Mouse (Mus musculus): ENCODE results near the gene Zfp1. TPM values are rescaled to one million over a fixed set of nuclear protein-coding genes. Genes with fewer than 3 reads are reported as not detected.

The Zfp1 gene
- total RNA-seq, 1 experiment: 18.7 TPM

- H3K36me3 ChIP-seq (ENCODE audit: control insufficient read depth, insufficient read depth, low read length, poor library complexity, severe bottlenecking): no peaks in the 10 kb centered on the region
- H3K27ac ChIP-seq (ENCODE audit: insufficient read depth, low read depth, low read length, poor library complexity, severe bottlenecking): no peak overlapping the region
- H3K4me3 ChIP-seq (ENCODE audit: insufficient read depth in 1 of 2, low read depth in 1 of 2, low read length in 2 of 2, poor library complexity in 1 of 2, severe bottlenecking in 1 of 2): no peak overlapping the region
- H3K9me3 ChIP-seq (ENCODE audit: control insufficient read depth, insufficient read depth, low read depth, low read length): no peaks in the 10 kb centered on the region
- H3K4me1 ChIP-seq (ENCODE audit: control insufficient read depth in 2 of 2, insufficient read depth in 2 of 2, low read length in 2 of 2, poor library complexity in 1 of 2): peaks cover 2 to 3% of the 10 kb centered on the region in 2 experiments; a peak in 2 of 4 replicates
- in situ Hi-C loops (cut with MboI; ENCODE audit: low sequenced_read_pairs in 2 of 2, unreplicated experiment in 2 of 2): no loop called here
- no peak for DNase-seq (ENCODE audit: low read depth, low spot score)
- H3K9ac ChIP-seq (ENCODE audit: insufficient read depth, low read depth, low read length, poor library complexity, severe bottlenecking): no peak overlapping the region
- TF ChIP-seq ZNF384 (IDR thresholded peaks at IDR 0.05; ENCODE audit: low read depth, low read length): no peak
- TF ChIP-seq CHD2 (IDR thresholded peaks at IDR 0.05; ENCODE audit: low read depth, low read length): no peak
- no peak for TF ChIP-seq MAFK (IDR thresholded peaks at IDR 0.05; ENCODE audit: insufficient read depth, low read depth, low read length)
- TF ChIP-seq ZC3H11A (IDR thresholded peaks at IDR 0.05; ENCODE audit: borderline replicate concordance, low read depth, low read length): no peak
- TF ChIP-seq HCFC1 (IDR thresholded peaks at IDR 0.05; ENCODE audit: borderline replicate concordance, insufficient read depth, low read length): no peak
Measured at GRCm38 (mm10) chr8:111695441-111695840, 52.2 kb downstream of the Zfp1 start.

DNA sequence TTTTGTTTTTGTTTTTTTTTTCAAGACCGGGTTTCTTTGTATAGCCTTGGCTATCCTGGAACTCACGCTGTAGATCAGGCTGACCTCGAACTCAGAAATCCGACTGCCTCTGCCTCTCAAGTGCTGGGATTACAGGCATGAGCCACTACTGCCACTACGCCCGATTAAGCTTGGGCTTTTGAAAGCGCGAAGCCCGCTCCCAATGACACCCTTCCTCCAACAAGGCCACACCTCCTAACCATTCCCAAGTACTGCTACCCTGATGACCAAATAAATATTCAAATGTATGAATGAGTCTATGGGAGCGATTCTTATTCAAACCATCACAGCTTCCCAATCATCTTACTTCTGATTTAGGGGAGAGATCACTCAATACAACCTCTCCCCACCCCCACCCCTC, 54.5 kb downstream of the Zfp1 start:
- no peak overlapping the region for H3K27ac ChIP-seq (ENCODE audit: insufficient read depth, low read depth, low read length, poor library complexity, severe bottlenecking)
- H3K9me3 ChIP-seq (ENCODE audit: control insufficient read depth, insufficient read depth, low read depth, low read length): no peaks in the 10 kb centered on the region
- no peak overlapping the region for H3K9ac ChIP-seq (ENCODE audit: insufficient read depth, low read depth, low read length, poor library complexity, severe bottlenecking)
- no peak for DNase-seq (ENCODE audit: low read depth, low spot score)
- TF ChIP-seq HCFC1 (IDR thresholded peaks at IDR 0.05; ENCODE audit: borderline replicate concordance, insufficient read depth, low read length) (no peak), MAFK (IDR thresholded peaks at IDR 0.05; ENCODE audit: insufficient read depth, low read depth, low read length) (no peak), ZNF384 (IDR thresholded peaks at IDR 0.05; ENCODE audit: low read depth, low read length) (no peak), CHD2 (IDR thresholded peaks at IDR 0.05; ENCODE audit: low read depth, low read length) (no peak), ZC3H11A (IDR thresholded peaks at IDR 0.05; ENCODE audit: borderline replicate concordance, low read depth, low read length) (no peak)
- H3K4me3 ChIP-seq (ENCODE audit: insufficient read depth in 1 of 2, low read depth in 1 of 2, low read length in 2 of 2, poor library complexity in 1 of 2, severe bottlenecking in 1 of 2): no peak overlapping the region
- in situ Hi-C loops (cut with MboI; ENCODE audit: low sequenced_read_pairs in 2 of 2, unreplicated experiment in 2 of 2): no loop called here
- no peaks in the 10 kb centered on the region for H3K36me3 ChIP-seq (ENCODE audit: control insufficient read depth, insufficient read depth, low read length, poor library complexity, severe bottlenecking)
- peaks cover 2 to 3% of the 10 kb centered on the region in 2 experiments; a peak in 2 of 4 replicates for H3K4me1 ChIP-seq (ENCODE audit: control insufficient read depth in 2 of 2, insufficient read depth in 2 of 2, low read length in 2 of 2, poor library complexity in 1 of 2)

- TF ChIP-seq ZC3H11A (IDR thresholded peaks at IDR 0.05; ENCODE audit: borderline replicate concordance, low read depth, low read length) (no peak), HCFC1 (IDR thresholded peaks at IDR 0.05; ENCODE audit: borderline replicate concordance, insufficient read depth, low read length) (no peak), ZNF384 (IDR thresholded peaks at IDR 0.05; ENCODE audit: low read depth, low read length) (no peak), MAFK (IDR thresholded peaks at IDR 0.05; ENCODE audit: insufficient read depth, low read depth, low read length) (no peak)
- H3K9me3 ChIP-seq (ENCODE audit: control insufficient read depth, insufficient read depth, low read depth, low read length): no peaks in the 10 kb centered on the region
- no peak overlapping the region for H3K27ac ChIP-seq (ENCODE audit: insufficient read depth, low read depth, low read length, poor library complexity, severe bottlenecking)
- no peaks in the 10 kb centered on the region for H3K36me3 ChIP-seq (ENCODE audit: control insufficient read depth, insufficient read depth, low read length, poor library complexity, severe bottlenecking)
- in situ Hi-C loops (cut with MboI; ENCODE audit: low sequenced_read_pairs in 2 of 2, unreplicated experiment in 2 of 2): no loop called here
- no peak overlapping the region for H3K9ac ChIP-seq (ENCODE audit: insufficient read depth, low read depth, low read length, poor library complexity, severe bottlenecking)
- no peak for DNase-seq (ENCODE audit: low read depth, low spot score)
- no peak overlapping the region for H3K4me3 ChIP-seq (ENCODE audit: insufficient read depth in 1 of 2, low read depth in 1 of 2, low read length in 2 of 2, poor library complexity in 1 of 2, severe bottlenecking in 1 of 2)
- peaks cover 0 to 2% of the 10 kb centered on the region in 2 experiments; a peak in 1 of 4 replicates for H3K4me1 ChIP-seq (ENCODE audit: control insufficient read depth in 2 of 2, insufficient read depth in 2 of 2, low read length in 2 of 2, poor library complexity in 1 of 2)
Measured at GRCm38 (mm10) chr8:111699035-111699434, 55.8 kb downstream of the Zfp1 start.

DNA sequence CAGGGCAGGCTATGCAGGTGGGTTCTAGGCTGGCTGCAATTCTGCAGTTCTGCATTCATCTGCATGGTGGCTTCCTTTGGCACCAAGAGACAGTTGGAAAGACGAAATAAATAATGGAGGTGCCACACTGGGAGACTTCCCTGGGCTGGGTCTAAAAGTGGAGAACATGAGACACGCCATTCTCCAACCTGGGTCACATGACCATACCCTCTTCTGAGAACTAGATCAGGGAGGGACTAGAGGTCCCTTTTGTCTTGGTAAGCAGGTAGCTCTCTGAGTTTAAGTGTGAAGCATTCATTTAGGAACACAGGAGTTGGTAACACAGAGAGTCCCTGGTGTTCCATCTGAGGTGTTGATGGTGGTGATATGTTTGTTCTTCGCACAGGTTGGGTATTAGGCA, 57.0 kb downstream of the Zfp1 start:
- TF ChIP-seq MAFK (IDR thresholded peaks at IDR 0.05; ENCODE audit: insufficient read depth, low read depth, low read length): no peak
- no peak for TF ChIP-seq HCFC1 (IDR thresholded peaks at IDR 0.05; ENCODE audit: borderline replicate concordance, insufficient read depth, low read length)
- no peak for TF ChIP-seq ZC3H11A (IDR thresholded peaks at IDR 0.05; ENCODE audit: borderline replicate concordance, low read depth, low read length)
- TF ChIP-seq CHD2 (IDR thresholded peaks at IDR 0.05; ENCODE audit: low read depth, low read length): no peak
- no peak for TF ChIP-seq ZNF384 (IDR thresholded peaks at IDR 0.05; ENCODE audit: low read depth, low read length)
- no peak overlapping the region for H3K4me3 ChIP-seq (ENCODE audit: insufficient read depth in 1 of 2, low read depth in 1 of 2, low read length in 2 of 2, poor library complexity in 1 of 2, severe bottlenecking in 1 of 2)
- no peaks in the 10 kb centered on the region for H3K36me3 ChIP-seq (ENCODE audit: control insufficient read depth, insufficient read depth, low read length, poor library complexity, severe bottlenecking)
- no peak overlapping the region for H3K27ac ChIP-seq (ENCODE audit: insufficient read depth, low read depth, low read length, poor library complexity, severe bottlenecking)
- no peaks in the 10 kb centered on the region for H3K9me3 ChIP-seq (ENCODE audit: control insufficient read depth, insufficient read depth, low read depth, low read length)
- no peak overlapping the region for H3K9ac ChIP-seq (ENCODE audit: insufficient read depth, low read depth, low read length, poor library complexity, severe bottlenecking)
- DNase-seq (ENCODE audit: low read depth, low spot score): no peak
- in situ Hi-C loops (cut with MboI; ENCODE audit: low sequenced_read_pairs in 2 of 2, unreplicated experiment in 2 of 2): loop anchor here in 1 of 2 experiments (10.0 kb wide), 1 partner anchor 135 kb away; no protein-coding TSS in a partner anchor
- peaks cover 0 to 9% of the 10 kb centered on the region in 2 experiments; a peak in 1 of 4 replicates for H3K4me1 ChIP-seq (ENCODE audit: control insufficient read depth in 2 of 2, insufficient read depth in 2 of 2, low read length in 2 of 2, poor library complexity in 1 of 2)
